In the genomic region with DNA sequence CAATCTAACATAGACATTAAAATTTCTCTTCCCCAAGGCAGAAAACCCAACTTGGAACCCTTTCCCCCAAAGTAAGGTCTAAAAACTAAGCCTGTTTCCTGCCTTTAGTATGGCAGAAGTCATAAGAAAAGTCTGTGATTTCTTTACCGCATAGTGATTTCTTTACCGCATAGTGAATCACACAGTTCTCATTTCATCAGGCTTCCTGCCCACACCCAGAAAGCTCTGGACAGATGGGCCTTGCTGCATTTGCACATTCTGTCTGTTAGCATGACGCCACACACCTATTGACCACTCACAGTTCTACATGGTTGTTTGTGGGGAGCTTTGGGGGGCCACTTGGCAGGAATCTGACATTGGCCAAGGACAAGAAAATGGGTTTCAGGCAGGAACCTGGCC, we compare ENCODE assay signal across 15 mouse cellular contexts. TPM values are rescaled to one million over a fixed set of nuclear protein-coding genes. Genes with fewer than 3 reads are reported as not detected.
DNase-seq lines count a peak whose midpoint lies in the region; ATAC-seq and TF ChIP-seq lines count a peak whose summit lies in the region.
"Had no signal": no experiment of that assay in that cellular context is flagged by ENCODE, and none has a peak within 500 bp of the region (broad histone marks: within the 10 kb centered on the region; RNA-seq: fewer than 3 reads in every experiment).

No protein-coding gene starts in this region.

- no peak overlapping the region for H3K9ac ChIP-seq in hindbrain, embryonic 14.5 days
- H3K9ac ChIP-seq in hindbrain, embryonic 11.5 days (ENCODE audit: low read depth, low read length) = no peak overlapping the region
- H3K9ac ChIP-seq in limb, embryonic 13.5 days = no peak overlapping the region
- H3K9ac ChIP-seq in forebrain, postnatal 0 days = no peak overlapping the region
- H3K9ac ChIP-seq: forebrain, embryonic 13.5 days had no signal

- WGBS in hindbrain, embryonic 14.5 days = 86% methylated on average over 3 of the region's 3 CpGs
- 93% methylated on average over 3 of the region's 3 CpGs for WGBS in hindbrain, embryonic 11.5 days
- 85% methylated on average over 3 of the region's 3 CpGs for WGBS in limb, embryonic 13.5 days
- 73% methylated on average over 3 of the region's 3 CpGs for WGBS in forebrain, postnatal 0 days

- no peaks in the 10 kb centered on the region for H3K36me3 ChIP-seq in hindbrain, embryonic 14.5 days (replicated peaks; ENCODE audit: control insufficient read depth, insufficient read depth)
- no peaks in the 10 kb centered on the region for H3K36me3 ChIP-seq in hindbrain, embryonic 11.5 days (ENCODE audit: control insufficient read depth, insufficient read depth, low read length)
- no peaks in the 10 kb centered on the region for H3K36me3 ChIP-seq in limb, embryonic 13.5 days
- no peaks in the 10 kb centered on the region for H3K36me3 ChIP-seq in forebrain, postnatal 0 days (ENCODE audit: insufficient read depth)

- H3K9me3 ChIP-seq in hindbrain, embryonic 14.5 days (ENCODE audit: control insufficient read depth, low read length) = no peaks in the 10 kb centered on the region
- no peaks in the 10 kb centered on the region for H3K9me3 ChIP-seq in hindbrain, embryonic 11.5 days (ENCODE audit: control insufficient read depth, low read length)
- no peaks in the 10 kb centered on the region for H3K9me3 ChIP-seq in limb, embryonic 13.5 days
- no peaks in the 10 kb centered on the region for H3K9me3 ChIP-seq in forebrain, postnatal 0 days (ENCODE audit: low read length)
- H3K9me3 ChIP-seq: forebrain, embryonic 13.5 days had no signal

- 0 out of 2 replicates have a peak overlapping the region, but pooled peaks have one; percentile 20 for H3K27ac ChIP-seq in hindbrain, embryonic 14.5 days
- H3K27ac ChIP-seq in hindbrain, embryonic 11.5 days (ENCODE audit: low read depth, low read length) = no peak overlapping the region
- H3K27ac ChIP-seq in limb, embryonic 13.5 days = peak overlapping the region; percentile 83
- no peak overlapping the region for H3K27ac ChIP-seq in forebrain, postnatal 0 days (ENCODE audit: low read depth, low read length)
- H3K27ac ChIP-seq: forebrain, embryonic 13.5 days; gastrocnemius, adult 2 months; kidney, postnatal 0 days had no signal

- H3K4me1 ChIP-seq in hindbrain, embryonic 14.5 days (replicated peaks; ENCODE audit: control insufficient read depth, insufficient read depth, low read length) = no peaks in the 10 kb centered on the region
- no peaks in the 10 kb centered on the region for H3K4me1 ChIP-seq in hindbrain, embryonic 11.5 days (replicated peaks; ENCODE audit: control insufficient read depth, insufficient read depth, low read length)
- H3K4me1 ChIP-seq in limb, embryonic 13.5 days = peaks cover 29% of the 10 kb centered on the region
- 0 out of 2 replicates have a peak, but pooled peaks cover 11% of the 10 kb centered on the region for H3K4me1 ChIP-seq in forebrain, postnatal 0 days (ENCODE audit: insufficient read depth)

- no peak for ATAC-seq in hindbrain, embryonic 14.5 days (ENCODE audit: low FRiP score)
- ATAC-seq in hindbrain, embryonic 11.5 days (ENCODE audit: low FRiP score) = no peak
- no peak for ATAC-seq in limb, embryonic 13.5 days (ENCODE audit: low FRiP score, low read depth)
- ATAC-seq in forebrain, postnatal 0 days = no peak
- ATAC-seq: forebrain, embryonic 13.5 days had no signal

- no peaks in the 10 kb centered on the region for H3K27me3 ChIP-seq in hindbrain, embryonic 14.5 days (ENCODE audit: control insufficient read depth, insufficient read depth, low read length)
- no peaks in the 10 kb centered on the region for H3K27me3 ChIP-seq in hindbrain, embryonic 11.5 days (ENCODE audit: control insufficient read depth, insufficient read depth, low read length)
- no peaks in the 10 kb centered on the region for H3K27me3 ChIP-seq in limb, embryonic 13.5 days
- H3K27me3 ChIP-seq in forebrain, postnatal 0 days (ENCODE audit: insufficient read depth, low read length) = no peaks in the 10 kb centered on the region
- H3K27me3 ChIP-seq: forebrain, embryonic 13.5 days had no signal

- H3K4me2 ChIP-seq in hindbrain, embryonic 14.5 days (replicated peaks) = no peak overlapping the region
- H3K4me2 ChIP-seq in hindbrain, embryonic 11.5 days (replicated peaks; ENCODE audit: low read depth, low read length) = no peak overlapping the region
- no peak overlapping the region for H3K4me2 ChIP-seq in limb, embryonic 13.5 days (replicated peaks)
- no peak overlapping the region for H3K4me2 ChIP-seq in forebrain, postnatal 0 days (ENCODE audit: low read depth)
- H3K4me2 ChIP-seq: forebrain, embryonic 13.5 days; liver, embryonic 11.5 days had no signal

- DNase-seq in hindbrain, embryonic 14.5 days (ENCODE audit: low spot score) = no peak
- no peak for DNase-seq in hindbrain, embryonic 11.5 days (ENCODE audit: low spot score)
- DNase-seq in 3T3-L1 (ENCODE audit: low read depth, low spot score) (peak; percentile 66), NIH3T3 (ENCODE audit: low read depth) (peak; percentile 75)
- DNase-seq in layer of hippocampus, postnatal 36 days = no peak
- no peak for DNase-seq in forebrain, postnatal 0 days
- DNase-seq: cerebellum, adult 18-20 months; gastrocnemius, adult 2 months; kidney, adult 11 months; lung, adult 2 months; thymus, adult 18-20 months had no signal

- no peak for TF ChIP-seq CTCF in forebrain, postnatal 0 days (IDR thresholded peaks at IDR 0.05; ENCODE audit: low read depth)

- no peak overlapping the region for H3K4me3 ChIP-seq in hindbrain, embryonic 14.5 days (replicated peaks; ENCODE audit: low read length)
- no peak overlapping the region for H3K4me3 ChIP-seq in hindbrain, embryonic 11.5 days (ENCODE audit: low read depth, low read length)
- H3K4me3 ChIP-seq in limb, embryonic 13.5 days = no peak overlapping the region
- H3K4me3 ChIP-seq in forebrain, postnatal 0 days (ENCODE audit: low read depth, low read length) = no peak overlapping the region
- H3K4me3 ChIP-seq: forebrain, embryonic 13.5 days; gastrocnemius, adult 2 months had no signal

RNA-seq across cellular contexts. Expression of a gene that starts 29.5 kb away (rescaled TPM):
- polyA plus RNA-seq in hindbrain, embryonic 14.5 days (2014; fragmentation: Nextera tagmentation; extraction: Ambion mirVana) = 24.2 and 24.3 TPM in 2 replicates
- 13.4 and 16.4 TPM in 2 replicates for polyA plus RNA-seq in hindbrain, embryonic 11.5 days (2014; fragmentation: Nextera tagmentation; extraction: Ambion mirVana)
- polyA plus RNA-seq in limb, embryonic 13.5 days (2015; fragmentation: Nextera tagmentation; extraction: Ambion mirVana) = 16.9 and 19.9 TPM in 2 replicates
- 1 to 10 TPM; 4.6 to 5.3 TPM for total RNA-seq in layer of hippocampus, postnatal 36 days (2021)
- total RNA-seq in forebrain, postnatal 0 days (2014; rRNA removed) = 23.3 and 25.2 TPM in 2 replicates
- polyA plus RNA-seq in forebrain, postnatal 0 days (2015; fragmentation: Nextera tagmentation; extraction: Ambion mirVana) = 19.4 and 21.3 TPM in 2 replicates

Comparison
In these comparisons a context has a peak if more than half of its experiments do, and no peak if none do; other contexts are left out.
1. H3K27ac ChIP-seq: peak in hindbrain, embryonic 14.5 days (single experiment) and limb, embryonic 13.5 days (single experiment); none in hindbrain, embryonic 11.5 days (single experiment) and forebrain, postnatal 0 days (single experiment).
2. DNase-seq: peak in 3T3-L1 (single experiment) and NIH3T3 (single experiment); none in hindbrain, embryonic 14.5 days (single experiment), hindbrain, embryonic 11.5 days (single experiment), layer of hippocampus, postnatal 36 days (0 of 2) and forebrain, postnatal 0 days (single experiment).